Mouse (Mus musculus) lung, postnatal 0 days (tissue): ENCODE measurements around the gene Prr18.

Source experiments
- CTCF ChIP-seq: IDR thresholded peaks from 2 replicates; pipeline ENCODE4 v1.5.1; 2016; ENCODE audit warnings: antibody characterized with exemption, mild to moderate bottlenecking
- EP300 ChIP-seq: IDR thresholded peaks from 2 replicates; pipeline ENCODE4 v1.6.1; 2016; ENCODE audit warnings: antibody characterized with exemption, mild to moderate bottlenecking, control low read depth

- TF ChIP-seq CTCF, result no peak
- TF ChIP-seq EP300, result no peak
Observed at GRCm38 (mm10) chr17:8342706-8343105, 5.4 kb downstream of the Prr18 start.
